Mouse (Mus musculus) spleen, postnatal 14 days (tissue): Measurements from ENCODE around the gene Akt1.

Experiments used
- DNase-seq, 2 experiments: peaks; one replicate each; pipeline ENCODE4 v3.0.0; 2021 to 2022; ENCODE audit warnings: low spot score in 2 of 2

Gene Akt1

GRCm38 (mm10) chr12:112628928-112629721 is 45.6 kb downstream of the Akt1 start:
- DNase-seq, result no peak

DNA sequence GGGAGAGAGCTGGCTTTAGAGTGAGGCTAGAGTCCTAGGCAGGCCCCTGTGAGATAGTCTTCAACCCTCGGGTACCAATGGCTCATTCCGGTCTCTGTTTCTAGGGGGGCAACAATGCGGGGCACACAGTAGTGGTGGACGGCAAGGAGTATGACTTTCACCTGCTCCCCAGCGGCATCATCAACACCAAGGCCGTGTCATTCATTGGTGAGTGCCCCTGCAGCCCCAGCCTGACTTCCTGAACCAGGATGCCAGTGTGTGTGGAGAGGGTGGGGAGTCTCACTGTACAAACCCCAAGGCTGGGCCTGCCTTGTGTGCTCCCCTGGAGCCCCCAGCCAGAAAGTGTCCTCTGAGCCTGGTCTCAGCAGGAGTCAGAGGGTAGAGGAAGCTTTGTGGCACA is 46.5 kb downstream of the Akt1 start:
- no peak for DNase-seq

DNA sequence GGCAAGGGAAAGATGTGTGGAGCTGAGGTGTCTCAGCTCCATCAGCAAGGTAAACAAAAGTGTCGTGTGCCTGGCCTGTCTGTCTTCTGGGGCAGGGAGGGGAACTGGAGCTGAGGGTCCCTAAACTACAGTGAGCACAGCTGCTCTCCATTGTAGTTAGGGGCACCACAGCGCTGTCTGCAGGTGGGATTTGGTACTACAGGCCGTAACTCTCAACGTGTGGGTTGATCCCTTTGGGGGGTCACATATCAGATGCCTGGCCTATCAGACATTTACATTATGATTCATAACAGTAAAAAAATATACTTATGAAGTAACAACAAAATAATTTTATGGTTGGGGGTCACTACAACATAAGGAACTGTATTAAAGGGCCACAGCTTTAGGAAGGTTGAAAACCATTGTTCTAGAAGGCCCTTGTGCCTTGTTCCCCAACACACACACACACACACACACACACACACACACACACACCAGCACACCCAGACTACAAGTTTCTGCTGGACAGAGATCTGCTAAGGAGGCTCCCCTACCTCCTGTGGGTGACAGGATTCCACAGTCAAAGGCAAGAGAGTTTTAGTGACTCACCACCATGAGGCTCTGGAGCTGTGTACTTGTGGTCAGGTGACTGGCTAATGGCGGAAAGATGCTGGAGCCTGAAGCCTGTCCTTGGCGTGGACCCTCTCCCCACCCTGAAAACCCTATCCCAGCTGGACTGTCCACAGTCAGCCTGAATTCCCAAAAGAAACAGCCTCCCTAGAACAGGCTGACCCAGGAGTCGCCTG is 47.4 kb downstream of the Akt1 start:
- DNase-seq, result no peak

- DNase-seq, result no peak
Measured at GRCm38 (mm10) chr12:112626455-112626854, 48.2 kb downstream of the Akt1 start.

DNA sequence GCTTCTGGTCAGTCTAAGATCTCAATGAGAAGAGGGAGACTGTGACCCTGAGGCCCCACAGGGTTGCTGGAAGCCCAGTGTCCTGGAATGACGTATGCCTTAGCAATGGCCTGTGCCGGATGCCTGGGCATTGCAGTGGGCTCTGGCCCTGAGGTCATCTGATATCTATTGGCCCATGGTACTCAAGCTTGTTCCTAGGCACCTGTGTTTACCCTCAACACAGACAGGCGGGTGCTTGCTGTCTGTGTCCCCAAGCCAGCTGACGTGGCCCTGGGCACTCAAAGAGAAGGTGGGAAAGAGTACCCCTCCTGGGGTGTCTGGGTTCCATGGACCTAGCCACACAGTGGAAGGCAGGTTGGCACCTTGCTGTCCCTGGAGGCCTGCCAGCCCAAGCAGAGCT is 49.0 kb downstream of the Akt1 start:
- DNase-seq, result no peak

GRCm38 (mm10) chr12:112623742-112624141 is 50.9 kb downstream of the Akt1 start:
- DNase-seq, result peak in 1 of 2 experiments; percentile 55

DNA sequence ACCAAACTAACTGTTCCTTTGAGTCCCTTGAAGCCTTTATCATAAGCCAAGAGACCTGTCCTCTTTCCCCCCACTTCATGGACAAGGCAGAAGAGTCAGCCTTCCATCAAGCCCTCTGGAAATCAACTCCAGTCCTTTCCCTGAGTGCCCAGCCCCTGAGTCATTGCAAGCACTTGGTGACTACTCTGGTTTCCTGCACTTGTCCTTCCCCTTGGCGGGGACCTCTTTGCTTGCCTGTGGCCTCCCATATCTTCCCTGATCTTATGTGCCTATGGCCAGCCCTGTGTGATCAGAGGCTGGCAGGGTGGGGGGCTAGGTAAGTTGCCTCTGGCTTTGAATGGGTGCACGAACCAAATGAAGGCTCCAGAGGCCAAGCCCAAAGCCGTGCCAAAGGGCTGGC is 52.8 kb downstream of the Akt1 start:
- no peak for DNase-seq

DNA sequence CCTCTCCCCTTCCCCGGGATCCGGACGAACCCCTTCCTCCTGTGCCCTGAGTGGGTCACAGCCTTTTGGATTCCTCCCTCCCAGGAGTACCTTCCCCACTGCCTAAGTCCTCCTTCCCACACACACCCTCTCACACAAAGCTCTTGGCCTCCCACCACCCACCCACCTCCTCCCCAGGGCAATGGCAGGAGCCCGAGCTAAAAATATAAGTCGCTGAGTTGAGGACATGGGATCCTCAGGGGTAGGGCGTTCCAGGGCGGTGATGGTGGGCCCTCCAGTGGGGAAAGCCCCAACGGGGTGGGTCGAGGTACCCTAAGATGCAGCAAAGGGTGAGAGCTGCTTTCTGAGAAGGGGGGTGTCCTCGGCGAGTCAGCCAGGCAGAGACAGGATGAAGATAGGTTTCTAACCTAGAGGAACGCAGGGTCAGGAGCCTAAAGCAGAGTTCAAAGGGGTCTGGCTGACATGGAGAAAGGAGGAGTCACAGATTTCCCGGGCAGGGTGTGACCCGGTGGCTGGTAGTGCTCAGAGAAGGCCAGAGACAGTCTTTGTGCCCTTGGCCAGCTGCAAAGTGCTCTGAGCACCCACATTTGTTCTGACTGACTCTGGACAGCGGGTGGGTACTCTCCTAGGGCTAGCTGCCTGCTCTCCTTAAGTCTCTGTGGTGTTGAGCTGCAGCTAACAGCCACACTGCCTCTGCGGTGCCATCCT is 54.2 kb downstream of the Akt1 start:
- no peak for DNase-seq

DNA sequence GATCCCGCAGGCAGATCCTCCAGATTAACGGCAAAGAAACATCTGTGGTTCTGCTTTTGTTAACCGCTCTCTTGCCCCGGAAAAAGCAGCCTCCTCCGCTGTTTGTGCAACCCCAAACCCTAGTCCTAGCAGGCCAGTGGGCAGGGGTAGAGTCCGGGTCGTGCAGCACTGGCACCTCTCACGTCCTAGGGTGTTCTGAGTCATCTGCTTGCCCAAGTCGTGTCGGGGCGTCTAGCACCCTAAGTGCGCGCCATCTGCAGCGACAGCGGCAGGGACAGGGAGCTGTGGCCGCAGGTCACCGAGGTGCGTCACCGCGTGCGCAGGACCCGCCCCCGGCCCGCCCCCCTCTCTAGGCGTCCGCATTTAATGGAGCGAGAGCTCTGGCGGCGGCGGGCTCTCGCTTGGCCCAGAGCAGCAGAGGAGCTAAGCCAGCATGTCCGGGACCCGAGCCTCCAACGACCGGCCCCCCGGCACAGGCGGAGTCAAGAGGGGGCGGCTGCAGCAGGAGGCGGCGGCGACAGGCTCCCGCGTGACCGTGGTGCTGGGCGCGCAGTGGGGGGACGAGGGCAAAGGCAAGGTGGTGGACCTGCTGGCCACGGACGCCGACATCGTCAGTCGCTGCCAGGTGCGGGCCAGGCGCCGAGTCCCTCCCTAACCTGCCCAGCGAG is 54.9 kb downstream of the Akt1 start, which contains the start of gene Adssl1:
Gene Adssl1 (plus strand): TSS at position 360 of the 668 bp plus-strand sequence.
- DNase-seq, result peak; percentile 23 to 35

DNA sequence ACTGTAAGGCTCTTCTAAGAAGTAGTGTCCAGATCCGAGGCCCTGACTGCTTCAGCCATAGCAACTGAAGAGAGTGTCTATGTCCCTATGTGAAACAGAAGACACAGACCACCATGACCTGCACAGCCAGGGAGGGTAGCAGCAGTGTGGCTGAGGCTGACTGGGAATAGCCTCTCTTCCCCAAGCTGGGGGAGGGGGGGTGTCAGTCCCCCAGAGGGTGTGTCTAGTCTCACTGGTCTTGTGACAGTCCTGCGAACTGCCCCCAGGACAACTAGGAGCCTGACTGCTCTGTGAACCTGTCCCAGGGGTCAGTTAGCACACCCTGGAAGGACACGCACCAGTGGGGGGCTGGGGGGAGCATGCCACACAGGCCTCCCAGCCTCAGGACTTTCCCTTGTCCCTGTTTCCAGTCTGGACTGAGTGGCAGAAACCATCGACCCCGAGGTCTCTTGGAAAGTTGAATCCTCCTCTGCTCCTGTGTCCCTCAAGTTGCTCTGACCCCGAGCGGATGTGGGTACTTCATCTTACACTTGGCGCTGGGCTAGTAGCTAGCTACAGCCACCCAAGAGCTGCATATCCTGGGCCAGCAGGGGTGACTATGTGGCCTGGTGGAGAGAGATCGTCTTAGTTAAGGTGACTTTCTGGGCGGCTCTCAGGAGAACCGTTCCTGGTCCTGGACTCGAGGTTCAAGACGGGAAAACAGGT is 55.6 kb downstream of the Akt1 start:
- no peak for DNase-seq

- peak; percentile 58 to 76 for DNase-seq
Measured at GRCm38 (mm10) chr12:112617898-112618380, 56.7 kb downstream of the Akt1 start.

GRCm38 (mm10) chr12:112617184-112617583 is 57.5 kb downstream of the Akt1 start:
- no peak for DNase-seq

- DNase-seq, result no peak
Measured at GRCm38 (mm10) chr12:112616668-112617067, 58.0 kb downstream of the Akt1 start.

- no peak for DNase-seq
Measured at GRCm38 (mm10) chr12:112609031-112609430, 65.7 kb downstream of the Akt1 start.

DNA sequence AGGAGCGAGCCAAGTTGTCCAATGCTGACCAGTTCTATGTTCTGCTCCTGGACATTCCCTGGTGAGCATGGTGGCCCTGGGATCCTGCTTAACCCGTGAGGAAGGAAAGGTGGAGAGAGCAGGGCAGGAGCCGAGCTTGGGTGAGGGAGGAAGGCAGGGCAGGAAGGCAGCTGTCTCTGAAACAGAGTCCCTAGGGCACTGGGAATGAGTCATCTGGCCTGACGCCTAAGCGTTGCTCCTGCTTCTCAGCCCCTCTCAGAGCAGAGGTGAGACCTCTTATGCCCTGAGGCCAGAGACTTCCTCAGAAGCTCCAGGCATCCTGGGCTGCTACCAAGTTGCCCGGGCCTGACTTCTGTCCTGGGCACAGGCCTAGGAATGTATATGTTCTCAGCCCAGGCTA is 67.7 kb downstream of the Akt1 start:
- DNase-seq, result no peak

DNA sequence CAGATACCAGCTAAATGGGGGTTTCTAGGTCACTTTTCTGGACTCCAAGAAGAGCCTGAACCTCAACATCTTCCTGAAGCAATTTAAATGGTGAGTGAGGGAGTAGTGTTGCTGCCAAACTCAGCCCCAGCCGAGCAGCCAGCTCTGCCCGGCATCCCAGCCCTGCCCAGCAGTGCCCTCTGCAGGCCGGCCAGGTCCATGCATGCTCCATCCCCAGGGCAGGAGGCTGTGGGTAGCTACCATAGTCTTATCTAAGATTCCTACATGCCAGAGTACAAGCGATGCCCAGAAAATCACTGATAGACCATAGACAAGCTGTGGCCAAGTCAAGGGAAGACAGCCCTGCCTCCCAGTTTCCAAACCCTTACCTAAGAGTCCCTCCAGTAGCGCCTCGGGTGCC is 68.9 kb downstream of the Akt1 start:
- peak; percentile 51 to 71 for DNase-seq

DNA sequence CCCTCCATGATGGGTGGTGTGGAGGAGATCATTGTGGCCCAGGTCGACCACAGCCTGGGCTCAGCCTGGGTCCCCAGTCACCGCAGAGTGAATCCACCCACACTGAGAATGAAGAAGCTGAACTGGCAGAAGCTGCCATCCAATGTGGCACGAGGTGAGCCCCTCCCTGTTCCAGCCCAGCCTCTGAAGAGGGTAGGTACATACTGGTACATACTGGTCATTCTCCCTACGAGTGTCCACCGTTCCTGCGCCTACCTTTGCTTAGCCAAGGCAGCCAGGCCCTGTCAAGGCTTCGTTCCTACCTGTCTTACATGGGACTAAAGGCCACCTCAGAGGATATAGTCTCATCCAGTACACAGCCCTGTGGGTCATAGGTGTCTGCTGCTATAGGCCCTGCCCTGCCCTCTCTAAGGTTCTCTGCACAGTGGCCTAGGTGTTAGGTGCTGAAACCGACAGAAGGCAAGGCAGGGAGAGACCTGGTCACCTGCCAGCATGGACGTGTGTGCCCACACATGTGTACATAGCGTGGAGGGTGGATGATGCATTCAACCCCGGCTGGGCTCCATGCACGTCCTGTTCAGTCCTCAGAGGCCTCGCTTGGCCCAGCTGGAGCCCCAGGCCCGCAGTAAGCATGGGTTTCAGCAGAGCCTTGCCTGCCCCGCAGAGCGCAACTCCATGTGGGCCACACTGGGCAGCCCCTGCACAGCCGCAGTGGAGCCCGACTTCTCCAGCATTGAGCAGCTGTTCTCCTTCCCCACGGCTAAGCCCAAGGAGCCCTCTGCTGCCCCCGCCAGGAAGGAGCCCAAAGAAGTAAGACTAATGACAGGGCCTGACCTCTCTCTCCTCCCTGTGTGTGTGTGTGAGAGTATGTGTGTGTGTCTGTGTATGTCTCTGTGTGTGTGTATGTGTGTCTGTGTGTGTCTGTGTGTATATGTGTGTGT is 69.7 kb downstream of the Akt1 start:
- DNase-seq, result no peak

- no peak for DNase-seq
Measured at GRCm38 (mm10) chr12:112604022-112604421, 70.7 kb downstream of the Akt1 start.
